Mouse (Mus musculus): Measurements from ENCODE around the gene Gli1.

DNA sequence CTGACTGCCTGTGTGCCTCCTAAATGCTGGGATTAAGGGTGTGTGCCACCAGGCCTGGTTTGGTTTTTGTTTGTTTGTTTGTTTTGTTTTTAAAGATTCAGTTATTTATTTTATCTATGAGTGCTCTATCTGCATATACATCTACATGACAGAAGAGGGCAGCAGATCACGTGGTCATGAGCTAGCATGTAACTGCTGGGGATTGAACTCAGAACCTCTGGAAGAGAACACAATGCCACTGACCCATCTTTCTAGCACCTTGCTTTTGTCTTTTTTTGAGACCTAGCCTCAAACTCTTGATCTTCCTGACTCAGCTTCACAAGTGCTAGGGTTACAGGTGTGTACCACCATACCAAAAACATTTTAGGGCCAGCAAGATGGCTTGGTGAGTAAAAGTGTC, 6.5 kb downstream of the Gli1 start:
- TF ChIP-seq GATA1 (IDR thresholded peaks at IDR 0.05; ENCODE audit: low read length), result no peak
- no peak for TF ChIP-seq TAL1 (IDR thresholded peaks at IDR 0.05; ENCODE audit: low read length)
